Mouse (Mus musculus) midbrain, embryonic 11.5 days (tissue): Measurements from ENCODE around the gene Terb2. TPM values are rescaled to one million over a fixed set of nuclear protein-coding genes. Genes with fewer than 3 reads are reported as not detected.

Experiments
- ATAC-seq: fragments of 200-750 bp; cut with Nextera tagmentation; 2 replicates; pipeline ENCODE4 v1.8.0; 2017; ENCODE audit warnings: moderate TSS enrichment, moderate library complexity; ENCODE audit not compliant: low FRiP score
- DNase-seq: peaks from one replicate; pipeline ENCODE4 v3.0.0; 2015; ENCODE audit warnings: low spot score; ENCODE audit errors: missing footprints
- H3K27ac ChIP-seq: fragments of 300-500 bp; sonication (generic); 2 replicates; pipeline ENCODE4 v1.5.1; 2014; ENCODE audit warnings: low read depth, low read length
- H3K27me3 ChIP-seq: fragments of 300-500 bp; sonication (generic); 2 replicates; pipeline ENCODE4 v1.6.1; 2014; ENCODE audit warnings: mild to moderate bottlenecking, low read length, moderate library complexity, mixed read lengths; ENCODE audit not compliant: control insufficient read depth, insufficient read depth
- H3K36me3 ChIP-seq: fragments of 300-500 bp; sonication (generic); 2 replicates; pipeline ENCODE4 v1.6.1; 2014; ENCODE audit warnings: mild to moderate bottlenecking, low read length, moderate library complexity, mixed read lengths; ENCODE audit not compliant: control insufficient read depth, insufficient read depth
- H3K4me1 ChIP-seq: fragments of 300-500 bp; sonication (generic); 2 replicates; pipeline ENCODE4 v1.6.1; 2014; ENCODE audit warnings: low read length; ENCODE audit not compliant: control insufficient read depth, insufficient read depth
- H3K4me2 ChIP-seq: fragments of 300-500 bp; sonication (generic); 2 replicates; pipeline ENCODE4 v1.6.1; 2014; ENCODE audit warnings: mild to moderate bottlenecking, moderate library complexity
- H3K4me3 ChIP-seq: fragments of 300-500 bp; sonication (generic); 2 replicates; pipeline ENCODE4 v1.5.1; 2014; ENCODE audit warnings: low read depth, low read length
- H3K9ac ChIP-seq: fragments of 300-500 bp; sonication (generic); 2 replicates; pipeline ENCODE4 v1.6.1; 2014; ENCODE audit warnings: low read length
- H3K9me3 ChIP-seq: fragments of 300-500 bp; sonication (generic); 2 replicates; pipeline ENCODE4 v1.6.1; 2016; ENCODE audit warnings: low read length; ENCODE audit not compliant: control insufficient read depth
- WGBS: fragments of 180-500 bp; shearing (Covaris S2); extraction: QIAGEN DNeasy Blood & Tissue Kit; methylation state at CpG from one replicate; pipeline ENCODE4 v1.1.7; 2014; 5-methylcytosine and 5-hydroxymethylcytosine counted together
- polyA plus RNA-seq: library from polyadenylated mRNA; unstranded; fragments of >200 nt; fragmentation: Nextera tagmentation; extraction: Ambion mirVana; gene quantifications from 2 replicates; pipeline ENCODE4 v1.2.1, GENCODE M21; 2014

The Terb2 gene
- polyA plus RNA-seq, 1 experiment from 2014 or later = not detected

GRCm38 (mm10) chr2:122243671-122244131 lies 57.6 kb downstream of the Terb2 start:
- WGBS = 4% methylated on average over 3 of the region's 3 CpGs
- ATAC-seq = peak; percentile 83
- Histone ChIP-seq H3K4me2 (no peak overlapping the region), H3K27ac (no peak overlapping the region), H3K36me3 (no peaks in the 10 kb centered on the region), H3K4me3 (no peak overlapping the region), H3K9me3 (no peaks in the 10 kb centered on the region), H3K9ac (no peak overlapping the region), H3K4me1 (no peaks in the 10 kb centered on the region), H3K27me3 (no peaks in the 10 kb centered on the region)
- peak; percentile 94 for DNase-seq

- Histone ChIP-seq H3K4me1 (no peaks in the 10 kb centered on the region), H3K27me3 (no peaks in the 10 kb centered on the region), H3K4me2 (no peak overlapping the region), H3K27ac (no peak overlapping the region), H3K36me3 (no peaks in the 10 kb centered on the region), H3K4me3 (no peak overlapping the region), H3K9me3 (no peaks in the 10 kb centered on the region), H3K9ac (no peak overlapping the region)
- ATAC-seq (no peak), DNase-seq (no peak)
- WGBS = 87% methylated on average over 10 of the region's 10 CpGs
These were observed 61.7 kb downstream of the Terb2 start for GRCm38 (mm10) chr2:122247786-122248185.

- Histone ChIP-seq H3K4me1 (no peaks in the 10 kb centered on the region), H3K9ac (no peak overlapping the region), H3K4me2 (no peak overlapping the region), H3K4me3 (no peak overlapping the region), H3K9me3 (no peaks in the 10 kb centered on the region), H3K27me3 (no peaks in the 10 kb centered on the region), H3K36me3 (no peaks in the 10 kb centered on the region), H3K27ac (no peak overlapping the region)
- DNase-seq = no peak
- ATAC-seq = no peak
- 98% methylated on average over 5 of the region's 5 CpGs for WGBS
These were observed 69.9 kb downstream of the Terb2 start for GRCm38 (mm10) chr2:122255997-122256396.

Other genes with a start within 250 kb of the Terb2 start
- gene Ctdspl2, start 230.3 kb upstream of the Terb2 start, polyA plus RNA-seq = 55.4 and 60.3 TPM in 2 replicates
- gene Mageb3, start 230.2 kb upstream of the Terb2 start, polyA plus RNA-seq = 0.34 and 0.55 TPM in 2 replicates
- gene Eif3j1, start 157.7 kb upstream of the Terb2 start, polyA plus RNA-seq = 13.2 and 14.3 TPM in 2 replicates
- 11.1 and 11.9 TPM in 2 replicates for gene Spg11, start 67.9 kb upstream of the Terb2 start, polyA plus RNA-seq
- gene B2m, start 38.6 kb upstream of the Terb2 start, polyA plus RNA-seq = 124 and 131 TPM in 2 replicates
- gene Trim69, start 25.6 kb upstream of the Terb2 start, polyA plus RNA-seq = not detected in 2 replicates
- gene Patl2, start 83 bp upstream of the Terb2 start, polyA plus RNA-seq = not detected in 2 replicates
- gene Sord, start 48.5 kb downstream of the Terb2 start, polyA plus RNA-seq = 34.2 and 38.1 TPM in 2 replicates
- gene Duox2, start 112.2 kb downstream of the Terb2 start, polyA plus RNA-seq = 0.03 TPM in 1 of 2 replicates, not detected in the other
- not detected in 2 replicates for gene Duoxa2, start 112.6 kb downstream of the Terb2 start, polyA plus RNA-seq
- gene Duoxa1, start 127.5 kb downstream of the Terb2 start, polyA plus RNA-seq = not detected in 2 replicates
- 0.04 TPM in 1 of 2 replicates, not detected in the other for gene Duox1, start 129.4 kb downstream of the Terb2 start, polyA plus RNA-seq
- gene Shf, start 182.9 kb downstream of the Terb2 start, polyA plus RNA-seq = 6.7 and 9.2 TPM in 2 replicates
- gene Slc28a2, start 240.2 kb downstream of the Terb2 start, polyA plus RNA-seq = 0.22 TPM in 1 of 2 replicates, not detected in the other